Mouse (Mus musculus) G1E (cell line): ENCODE measurements around the gene Serbp1. TPM values are rescaled to one million over a fixed set of nuclear protein-coding genes. Genes with fewer than 3 reads are reported as not detected.
"Not testable (repeated sequence)": the region's sequence is repeated elsewhere in the genome, so short reads cannot be mapped to it uniquely, and the experiment has no call there.

Experiments
- ATAC-seq: 2 replicates; pipeline ENCODE4 v1.8.0; 2016; ENCODE audit warnings: mild to moderate bottlenecking; ENCODE audit not compliant: insufficient number of reproducible peaks, poor library complexity, low FRiP score, severe bottlenecking; ENCODE audit errors: extremely low read depth
- DNase-seq: peaks from one replicate; pipeline ENCODE4 v3.0.0; 2012; ENCODE audit warnings: low spot score
- H3K27me3 ChIP-seq: 2 replicates; pipeline ENCODE4 v1.6.1; 2012; ENCODE audit warnings: mild to moderate bottlenecking, low read length, inconsistent platforms; ENCODE audit not compliant: insufficient read depth
- H3K36me3 ChIP-seq: replicated peaks from 2 replicates; pipeline ENCODE3; 2012; ENCODE audit warnings: mild to moderate bottlenecking, inconsistent platforms
- H3K4me1 ChIP-seq: 2 replicates; pipeline ENCODE4 v1.6.1; 2012; ENCODE audit warnings: low read depth, low read length, inconsistent platforms, mixed read lengths; ENCODE audit not compliant: insufficient read depth
- H3K4me3 ChIP-seq: 2 replicates; pipeline ENCODE4 v1.5.1; 2012; ENCODE audit warnings: low read depth, mild to moderate bottlenecking, inconsistent platforms, low read length, moderate library complexity, mixed read lengths
- H3K9me3 ChIP-seq: replicated peaks from 2 replicates; pipeline ENCODE4 v1.6.1; 2012; ENCODE audit warnings: inconsistent platforms
- CTCF ChIP-seq: IDR thresholded peaks from 2 replicates; pipeline ENCODE4 v1.5.1; 2012; ENCODE audit warnings: low read depth, low read length, inconsistent platforms, mixed read lengths
- GATA1 ChIP-seq: IDR thresholded peaks from 2 replicates; pipeline ENCODE4 v1.6.1; 2012; ENCODE audit warnings: borderline replicate concordance, low read length, inconsistent platforms, mixed read lengths
- GATA2 ChIP-seq: IDR thresholded peaks from 2 replicates; pipeline ENCODE4 v1.6.1; 2012; ENCODE audit warnings: low read depth, low read length, inconsistent platforms, borderline replicate concordance
- POLR2AphosphoS5 ChIP-seq: IDR thresholded peaks from 2 replicates; pipeline ENCODE4 v1.6.1; 2012; ENCODE audit warnings: low read depth, low read length, inconsistent platforms; ENCODE audit not compliant: insufficient replicate concordance
- TAL1 ChIP-seq: conservative IDR thresholded peaks from 2 replicates; pipeline ENCODE4 v1.6.1; 2012; ENCODE audit warnings: low read depth, low read length, inconsistent platforms, mixed read lengths
- polyA plus RNA-seq: library from polyadenylated mRNA; stranded (reverse); fragments of >175 nt; gene quantifications from 2 replicates; pipeline ENCODE4 v1.2.3, GENCODE M21; 2012
- total RNA-seq, 2 experiments: library from RNA; stranded (forward) in 1 of 2; stranded (reverse) in 1 of 2; fragments of 200-1000 nt in 1 of 2; fragments of >200 nt in 1 of 2; fragmentation: Nextera tagmentation in 1 of 2; gene quantifications; 2 replicates each; pipeline ENCODE4 v1.2.3; 2014 to 2017

The Serbp1 gene
- total and polyA plus RNA-seq, 3 experiments = 1,171 to 2,449 (median 1,473) TPM

- H3K9me3 ChIP-seq = no peaks in the 10 kb centered on the region
- TF ChIP-seq GATA2 = no peak
- peaks cover 6% of the 10 kb centered on the region; the same call in 1 of the 2 replicates for H3K27me3 ChIP-seq
- no peak overlapping the region for H3K4me3 ChIP-seq
- no peaks in the 10 kb centered on the region for H3K4me1 ChIP-seq
- H3K36me3 ChIP-seq = no peaks in the 10 kb centered on the region
- ATAC-seq = no peak
- no peak for DNase-seq
These were observed 19.4 kb upstream of the Serbp1 start for GRCm38 (mm10) chr6:67218566-67218965.

GRCm38 (mm10) chr6:67219931-67220330 is 18.0 kb upstream of the Serbp1 start:
- peaks cover 15% of the 10 kb centered on the region for H3K27me3 ChIP-seq
- not testable (repeated sequence) for ATAC-seq, DNase-seq, H3K36me3 ChIP-seq, H3K4me3 ChIP-seq, H3K4me1 ChIP-seq, H3K9me3 ChIP-seq

- Histone ChIP-seq H3K27me3 (peaks cover 15% of the 10 kb centered on the region), H3K4me3 (no peak overlapping the region), H3K36me3 (no peaks in the 10 kb centered on the region), H3K9me3 (no peaks in the 10 kb centered on the region), H3K4me1 (no peaks in the 10 kb centered on the region)
- TF ChIP-seq CTCF (no peak), POLR2AphosphoS5 (no peak), TAL1 (no peak), GATA1 (no peak)
- ATAC-seq (no peak), DNase-seq (no peak)
These were observed 17.2 kb upstream of the Serbp1 start for GRCm38 (mm10) chr6:67220731-67221130.

- no peak for TF ChIP-seq POLR2AphosphoS5
- no peak for TF ChIP-seq GATA2
- TF ChIP-seq TAL1 = no peak
- DNase-seq (no peak), ATAC-seq (no peak)
- Histone ChIP-seq H3K36me3 (no peaks in the 10 kb centered on the region), H3K9me3 (no peaks in the 10 kb centered on the region), H3K4me1 (no peaks in the 10 kb centered on the region), H3K27me3 (peaks cover 21% of the 10 kb centered on the region), H3K4me3 (no peak overlapping the region)
These were observed 14.9 kb upstream of the Serbp1 start for GRCm38 (mm10) chr6:67223082-67223481.

GRCm38 (mm10) chr6:67223499-67223898 is 14.5 kb upstream of the Serbp1 start:
- no peaks in the 10 kb centered on the region for H3K36me3 ChIP-seq
- ATAC-seq (no peak), DNase-seq (no peak)
- H3K9me3 ChIP-seq = no peaks in the 10 kb centered on the region
- H3K4me1 ChIP-seq = no peaks in the 10 kb centered on the region
- TF ChIP-seq POLR2AphosphoS5 (no peak), TAL1 (no peak), CTCF (no peak), GATA2 (no peak), GATA1 (no peak)
- H3K4me3 ChIP-seq = no peak overlapping the region
- peaks cover 24% of the 10 kb centered on the region for H3K27me3 ChIP-seq

GRCm38 (mm10) chr6:67226286-67226685 is 11.7 kb upstream of the Serbp1 start:
- H3K4me3 ChIP-seq = no peak overlapping the region
- DNase-seq = no peak

GRCm38 (mm10) chr6:67228459-67229107 is 9.4 kb upstream of the Serbp1 start:
- Histone ChIP-seq H3K4me1 (no peaks in the 10 kb centered on the region), H3K36me3 (no peaks in the 10 kb centered on the region), H3K9me3 (no peaks in the 10 kb centered on the region), H3K27me3 (peaks cover 38% of the 10 kb centered on the region), H3K4me3 (no peak overlapping the region)
- ATAC-seq = no peak
- no peak for DNase-seq
- TF ChIP-seq CTCF = no peak
- no peak for TF ChIP-seq TAL1
- no peak for TF ChIP-seq GATA1
- TF ChIP-seq GATA2 = no peak
- no peak for TF ChIP-seq POLR2AphosphoS5

More at GRCm38 (mm10) chr6:67226286-67226685, 11.7 kb upstream of the Serbp1 start:
- peaks cover 35% of the 10 kb centered on the region for H3K27me3 ChIP-seq
- TF ChIP-seq GATA2 (no peak), POLR2AphosphoS5 (no peak), GATA1 (no peak), CTCF (no peak), TAL1 (no peak)
- H3K36me3 ChIP-seq = no peaks in the 10 kb centered on the region
- no peaks in the 10 kb centered on the region for H3K9me3 ChIP-seq
- ATAC-seq = no peak
- no peaks in the 10 kb centered on the region for H3K4me1 ChIP-seq
